Mouse (Mus musculus) small intestine, adult 2 months (tissue): Measurements from ENCODE around the gene Mettl14.

Experiments
- CTCF ChIP-seq: fragments of 200-500 bp; IDR thresholded peaks from 2 replicates; pipeline ENCODE4 v1.5.1; 2012; ENCODE audit warnings: low read depth, mild to moderate bottlenecking, control low read depth, inconsistent platforms, low read length, moderate library complexity, mixed read lengths; ENCODE audit not compliant: insufficient replicate concordance, insufficient read length; ENCODE audit errors: extremely low read depth
- POLR2A ChIP-seq: fragments of 200-500 bp; IDR thresholded peaks from 2 replicates; pipeline ENCODE4 v1.6.1; 2012; ENCODE audit warnings: low read depth, mild to moderate bottlenecking, control low read depth, inconsistent platforms, low read length, moderate library complexity

DNA sequence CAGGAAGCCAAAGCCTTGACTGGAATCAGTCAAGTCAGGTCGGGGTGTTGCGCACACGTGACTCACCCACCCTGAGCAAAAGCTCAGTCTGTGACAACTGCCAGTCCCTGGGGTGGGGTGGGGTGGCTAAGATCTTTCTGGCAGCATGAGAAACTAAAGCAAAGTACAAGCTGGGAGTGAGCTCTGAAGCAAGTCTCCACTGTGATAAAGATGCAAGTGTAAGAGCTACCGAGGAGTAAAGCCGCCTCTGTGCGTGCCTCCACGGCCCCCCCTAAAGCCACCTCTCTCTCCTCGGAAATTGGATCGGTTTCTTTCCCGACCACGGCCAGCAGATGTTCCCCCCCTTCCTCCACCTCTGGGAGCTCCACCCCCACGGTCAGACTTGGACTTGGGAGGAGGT is 16.7 kb downstream of the Mettl14 start:
- TF ChIP-seq POLR2A (no peak), CTCF (no peak)
